In the genomic region with DNA sequence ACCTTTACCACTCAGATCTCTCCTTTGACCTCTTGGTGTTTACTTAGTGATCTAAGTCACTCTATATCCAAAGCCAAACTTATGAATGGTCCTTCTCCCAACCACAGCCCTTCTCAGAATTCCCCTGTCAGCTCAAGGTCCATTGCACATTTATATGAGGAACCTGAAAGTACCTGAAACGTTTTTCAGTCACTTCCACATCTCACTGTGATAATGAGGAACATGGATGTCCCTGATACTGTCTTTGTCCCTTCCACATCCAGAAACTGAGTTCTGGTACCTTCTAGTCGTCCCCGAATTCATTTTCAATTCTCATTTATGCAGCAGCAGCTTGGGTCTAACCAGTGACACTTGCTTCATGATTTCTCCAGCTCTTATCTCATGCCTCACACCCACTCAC, we compare ENCODE assay signal across 18 mouse cellular contexts. TPM values are rescaled to one million over a fixed set of nuclear protein-coding genes. Genes with fewer than 3 reads are reported as not detected.
"Had no signal": no experiment of that assay in that cellular context is flagged by ENCODE, and none has a peak within 500 bp of the region (broad histone marks: within the 10 kb centered on the region; RNA-seq: fewer than 3 reads in every experiment).

No protein-coding gene starts in this region.

- DNase-seq: kidney, adult 18-20 months; kidney, adult 9 months; kidney, postnatal 14 days; kidney, postnatal 4 days; left cerebral cortex, postnatal 4 days; liver, embryonic 13.5 days; lung, adult 2 months; lung, postnatal 14 days; lung, postnatal 4 days; midbrain, embryonic 14.5 days; right cerebral cortex, postnatal 25 days; thymus, adult 2 months; thymus, postnatal 14 days had no signal

- H3K9ac ChIP-seq: limb, embryonic 12.5 days; limb, embryonic 15.5 days; liver, embryonic 13.5 days had no signal

- H3K27ac ChIP-seq: limb, embryonic 12.5 days; limb, embryonic 15.5 days; liver, embryonic 13.5 days; stomach, postnatal 0 days had no signal

- H3K27me3 ChIP-seq: limb, embryonic 12.5 days; limb, embryonic 15.5 days; liver, embryonic 13.5 days had no signal

- H3K9me3 ChIP-seq: limb, embryonic 12.5 days; limb, embryonic 15.5 days; liver, embryonic 13.5 days; megakaryocyte, embryonic 14.5 days had no signal

- H3K4me3 ChIP-seq: limb, embryonic 12.5 days; limb, embryonic 15.5 days; liver, embryonic 13.5 days; megakaryocyte, embryonic 14.5 days had no signal

- H3K36me3 ChIP-seq: limb, embryonic 12.5 days; limb, embryonic 15.5 days; liver, embryonic 13.5 days had no signal

- H3K4me1 ChIP-seq: limb, embryonic 12.5 days; limb, embryonic 15.5 days; liver, embryonic 13.5 days had no signal

RNA-seq across cellular contexts. Expression of a gene that starts 19.6 kb away (rescaled TPM):
- polyA plus RNA-seq: midbrain, embryonic 11.5 days had no signal
